Mouse (Mus musculus) urinary bladder, adult 18-20 months (tissue): ENCODE measurements around the gene Gm16181.

ENCODE experiments used
- DNase-seq, 2 experiments: peaks; one replicate each; pipeline ENCODE4 v3.0.0; 2022; ENCODE audit warnings: low spot score in 2 of 2, mixed read lengths in 2 of 2

The Gm16181 gene

DNA sequence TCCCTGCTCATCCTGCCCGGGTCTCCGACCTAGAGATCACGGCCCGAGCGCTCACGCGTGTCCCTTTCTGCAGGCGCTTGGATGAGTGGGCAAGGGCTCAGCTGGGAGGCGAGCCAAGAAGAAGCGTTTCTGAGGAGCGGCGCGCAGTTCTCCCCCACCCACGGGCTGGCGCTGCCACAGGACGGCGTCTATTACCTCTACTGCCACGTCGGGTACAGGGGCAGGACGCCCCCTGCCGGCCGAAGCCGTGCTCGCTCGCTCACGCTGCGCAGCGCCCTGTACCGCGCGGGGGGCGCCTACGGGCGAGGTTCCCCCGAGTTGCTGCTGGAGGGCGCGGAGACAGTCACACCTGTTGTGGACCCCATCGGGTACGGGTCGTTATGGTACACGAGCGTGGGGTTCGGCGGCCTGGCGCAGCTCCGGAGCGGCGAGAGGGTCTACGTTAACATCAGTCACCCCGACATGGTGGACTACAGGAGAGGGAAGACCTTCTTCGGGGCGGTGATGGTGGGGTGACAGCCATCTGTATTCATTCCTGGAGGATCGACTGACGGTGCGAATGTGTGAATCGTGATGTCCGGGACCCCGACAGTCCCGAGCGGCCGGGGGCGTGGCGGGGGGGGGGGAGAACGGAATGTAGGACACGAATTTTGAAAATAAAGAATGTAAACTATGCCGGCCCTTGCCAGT, 24.9 kb upstream of the Gm16181 start:
- peak; percentile 63 to 76 for DNase-seq

DNA sequence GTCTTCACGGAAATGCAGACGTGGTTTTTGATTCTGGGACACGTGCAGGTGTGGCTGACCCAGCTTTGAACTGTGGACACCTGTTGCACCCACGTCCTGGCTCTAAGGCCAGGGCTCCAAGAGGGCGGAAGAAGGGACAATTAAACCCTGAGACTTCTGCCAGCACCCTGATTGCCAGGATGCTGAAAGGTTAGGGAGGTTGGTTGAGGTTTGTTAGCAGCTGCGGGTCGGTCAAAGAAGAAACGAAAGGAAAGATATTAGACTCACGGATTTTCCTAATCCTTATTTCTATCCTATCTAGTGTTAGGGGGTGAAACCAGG, 24.4 kb upstream of the Gm16181 start:
- DNase-seq = no peak

DNA sequence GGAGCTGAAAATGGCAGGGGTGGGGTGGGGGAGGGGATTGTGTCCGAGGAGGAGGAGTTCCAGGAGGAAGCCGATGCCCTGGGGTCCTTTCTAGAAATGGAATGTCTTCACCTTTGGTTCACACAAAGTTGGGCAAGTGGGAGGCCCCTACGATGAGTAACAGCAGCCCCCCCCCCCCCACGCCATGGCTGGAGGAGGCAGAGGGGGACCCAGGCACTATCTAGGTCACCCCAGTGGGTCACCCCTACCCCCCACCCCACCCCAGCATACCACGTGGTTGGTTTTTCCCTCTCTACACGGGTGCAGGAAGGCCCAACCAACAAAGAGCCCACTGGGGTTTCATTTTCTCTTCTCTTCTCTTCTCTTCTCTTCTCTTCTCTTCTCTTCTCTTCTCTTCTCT, 23.5 kb upstream of the Gm16181 start:
- no peak for DNase-seq

DNA sequence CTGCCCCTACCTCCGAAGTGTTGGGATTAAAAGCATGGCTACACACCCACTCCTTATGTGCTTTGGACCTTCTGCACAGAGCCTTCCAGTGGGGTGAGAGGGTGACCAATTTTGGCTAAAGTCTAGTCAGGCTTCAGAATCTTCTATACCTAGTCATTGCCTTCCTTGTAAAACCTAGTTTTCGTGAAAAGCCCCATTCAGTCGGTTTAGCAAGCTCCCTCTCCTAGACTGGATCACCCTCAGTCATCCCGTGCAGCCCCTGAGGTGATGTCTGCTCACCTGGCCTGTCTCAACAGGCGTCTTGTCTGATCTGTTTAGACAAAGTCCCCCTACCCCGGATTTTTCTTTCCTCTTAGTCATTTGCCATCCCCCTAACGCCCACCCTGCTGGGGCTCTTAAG, 22.6 kb upstream of the Gm16181 start:
- DNase-seq = no peak

DNA sequence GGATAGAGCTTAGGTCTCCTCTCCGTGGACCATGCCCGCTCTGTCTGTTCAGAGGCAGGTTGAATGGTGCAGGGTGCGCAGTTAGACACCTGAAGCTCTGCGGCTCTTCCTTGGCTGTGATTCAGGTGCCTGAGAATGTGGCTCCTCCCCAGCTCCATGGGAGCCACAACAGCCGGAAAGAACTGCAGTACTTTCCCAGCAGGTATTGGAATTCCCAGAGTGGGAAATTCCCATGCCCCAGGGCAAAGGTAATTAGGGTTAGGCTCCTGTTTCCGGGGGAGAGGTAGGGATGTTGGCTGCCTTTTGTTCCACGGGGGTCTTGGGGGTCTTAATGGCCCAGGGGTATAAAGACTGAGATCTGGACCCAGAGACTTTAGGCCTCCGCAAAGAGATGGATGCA, 21.7 kb upstream of the Gm16181 start:
- no peak for DNase-seq

DNA sequence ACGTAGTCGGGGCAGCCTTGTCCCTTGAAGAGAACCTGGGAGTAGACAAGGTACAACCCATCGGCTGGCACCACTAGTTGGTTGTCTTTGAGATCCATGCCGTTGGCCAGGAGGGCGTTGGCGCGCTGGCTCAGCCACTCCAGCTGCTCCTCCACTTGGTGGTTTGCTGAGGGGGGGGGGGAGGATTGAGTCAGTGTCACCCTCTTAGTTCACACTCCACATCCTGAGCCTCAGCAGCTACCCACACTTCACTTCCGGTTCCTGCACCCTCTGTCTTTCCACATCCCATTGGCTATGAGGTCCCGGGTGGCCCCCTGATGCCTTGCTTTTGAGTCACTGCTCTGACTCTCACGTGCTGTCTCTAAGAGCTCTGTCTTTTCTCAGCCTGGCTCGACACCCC, 20.2 kb upstream of the Gm16181 start:
- DNase-seq = no peak

DNA sequence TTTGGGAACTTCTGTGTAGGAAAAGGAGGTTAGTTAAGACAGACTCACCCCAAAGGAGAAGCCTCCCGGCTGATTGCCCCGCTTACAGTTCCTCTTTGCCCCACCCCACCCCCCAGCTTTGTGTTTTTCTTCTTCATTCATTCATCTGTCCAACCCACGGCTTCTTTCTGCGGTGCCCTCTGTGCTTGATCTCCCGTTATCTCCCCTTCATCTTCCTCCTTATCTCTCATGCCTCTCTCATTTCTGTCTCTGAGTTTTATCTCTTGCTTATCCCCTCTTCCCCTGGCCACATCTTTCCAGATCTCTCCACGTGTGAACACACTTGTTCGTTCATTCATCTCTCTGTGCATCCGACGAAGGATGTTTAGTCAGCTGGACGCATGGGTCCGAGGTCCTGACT, 19.5 kb upstream of the Gm16181 start:
- DNase-seq = no peak

DNA sequence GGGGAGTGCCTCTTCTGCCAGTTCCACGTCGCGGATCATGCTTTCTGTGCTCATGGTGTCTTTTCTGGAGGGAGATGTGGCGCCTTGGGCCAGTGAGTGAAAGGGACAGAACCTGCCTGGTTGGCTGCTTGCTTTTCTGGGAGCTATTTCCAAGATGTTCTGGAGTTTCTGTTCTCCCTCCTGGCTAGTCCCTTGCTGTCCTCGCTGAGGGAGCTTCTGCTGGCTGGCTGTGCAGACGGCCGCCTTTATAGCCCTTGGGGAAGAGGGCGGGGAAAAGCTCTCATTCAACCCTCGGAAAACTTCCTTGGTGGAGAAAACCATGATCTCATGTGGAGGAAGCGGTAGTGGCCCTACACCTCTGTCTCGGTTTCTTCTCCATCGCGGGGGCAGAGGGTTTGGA, 18.8 kb upstream of the Gm16181 start, which contains the start of gene Tnf:
Gene Tnf (minus strand): TSS at position 221 of the 400 bp plus-strand sequence.
- DNase-seq = no peak

DNA sequence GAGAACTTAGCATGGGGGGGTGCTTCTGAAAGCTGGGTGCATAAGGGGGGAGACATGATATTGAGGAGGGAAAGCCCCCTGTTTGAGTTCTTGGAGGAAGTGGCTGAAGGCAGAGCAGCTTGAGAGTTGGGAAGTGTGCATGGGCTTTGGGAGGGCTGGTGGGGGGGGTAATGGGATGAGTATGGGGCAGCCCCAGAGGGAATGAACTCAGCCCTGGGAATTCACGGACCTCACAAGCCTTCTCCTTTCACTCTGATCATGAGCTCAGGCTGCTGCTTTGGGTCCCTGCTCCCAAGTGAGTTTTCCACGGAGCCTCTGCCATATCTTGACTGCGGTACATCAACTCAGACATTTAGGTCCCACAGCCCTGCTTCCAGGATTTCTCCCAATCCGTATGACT, 18.2 kb upstream of the Gm16181 start:
- DNase-seq = no peak

DNA sequence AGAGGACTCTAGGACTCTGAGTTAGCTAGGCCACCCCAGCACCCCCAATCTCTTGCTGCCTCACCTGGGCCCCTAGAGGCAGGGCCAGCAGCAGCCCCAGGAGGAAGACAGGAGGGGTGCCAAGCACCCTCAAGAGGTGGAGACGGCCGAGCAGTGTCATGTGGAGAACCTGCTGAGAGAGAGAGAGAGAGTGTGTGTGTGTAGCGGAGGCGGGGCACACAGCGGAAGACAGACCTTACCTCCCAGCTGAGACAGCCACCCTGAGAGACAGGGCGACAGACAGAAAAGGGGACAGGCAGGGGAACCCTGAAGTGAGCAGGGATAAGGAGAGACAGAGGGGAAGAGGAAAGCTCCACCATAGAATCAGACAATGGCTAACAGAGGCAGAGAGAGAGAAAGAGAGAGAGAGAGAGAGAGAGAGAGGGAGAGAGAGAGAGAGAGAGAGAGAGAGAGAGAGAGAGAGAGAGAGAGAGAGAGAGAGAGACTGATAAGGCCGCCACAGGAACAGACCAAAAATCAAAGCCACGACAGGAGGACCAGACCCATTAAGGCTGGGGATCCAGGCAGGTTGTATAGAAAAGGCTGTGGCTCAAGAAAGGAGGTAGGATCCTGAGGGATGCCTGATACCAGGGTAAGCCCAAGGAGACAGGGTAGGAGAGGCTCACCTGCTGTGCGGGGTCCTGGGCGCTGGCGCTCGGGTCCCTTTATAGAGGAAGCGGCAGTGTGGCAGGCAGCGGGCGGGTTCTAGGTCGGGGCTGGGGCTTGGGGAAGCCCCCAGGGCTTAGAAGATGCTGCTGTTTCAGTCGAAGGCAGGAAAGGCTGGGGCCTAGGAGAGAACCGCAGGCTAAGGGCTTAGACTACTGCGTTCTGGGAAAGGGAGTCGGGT, 15.9 kb upstream of the Gm16181 start, which contains the start of gene Lta:
Gene Lta (minus strand): TSS at position 858 of the 886 bp plus-strand sequence.
- no peak for DNase-seq

DNA sequence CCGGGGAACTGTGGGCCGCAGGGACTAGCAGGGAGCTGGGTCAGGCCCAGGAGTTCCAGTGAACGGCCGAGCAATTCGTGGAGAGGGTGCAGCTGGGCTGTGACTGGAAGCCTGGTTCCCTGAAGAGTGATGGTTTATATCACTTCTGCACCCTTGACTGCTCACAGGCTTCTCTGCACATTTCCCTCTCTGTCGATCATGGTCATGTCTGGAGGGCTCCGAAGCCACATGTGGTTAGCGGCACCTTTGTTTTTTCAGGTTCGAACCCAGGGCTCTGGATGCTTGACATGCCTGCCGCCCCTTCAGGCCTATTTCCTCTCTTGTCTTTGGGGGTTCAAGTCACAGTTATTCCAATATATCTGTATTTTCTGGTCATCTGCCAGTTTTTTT, 15.3 kb upstream of the Gm16181 start:
- no peak for DNase-seq

DNA sequence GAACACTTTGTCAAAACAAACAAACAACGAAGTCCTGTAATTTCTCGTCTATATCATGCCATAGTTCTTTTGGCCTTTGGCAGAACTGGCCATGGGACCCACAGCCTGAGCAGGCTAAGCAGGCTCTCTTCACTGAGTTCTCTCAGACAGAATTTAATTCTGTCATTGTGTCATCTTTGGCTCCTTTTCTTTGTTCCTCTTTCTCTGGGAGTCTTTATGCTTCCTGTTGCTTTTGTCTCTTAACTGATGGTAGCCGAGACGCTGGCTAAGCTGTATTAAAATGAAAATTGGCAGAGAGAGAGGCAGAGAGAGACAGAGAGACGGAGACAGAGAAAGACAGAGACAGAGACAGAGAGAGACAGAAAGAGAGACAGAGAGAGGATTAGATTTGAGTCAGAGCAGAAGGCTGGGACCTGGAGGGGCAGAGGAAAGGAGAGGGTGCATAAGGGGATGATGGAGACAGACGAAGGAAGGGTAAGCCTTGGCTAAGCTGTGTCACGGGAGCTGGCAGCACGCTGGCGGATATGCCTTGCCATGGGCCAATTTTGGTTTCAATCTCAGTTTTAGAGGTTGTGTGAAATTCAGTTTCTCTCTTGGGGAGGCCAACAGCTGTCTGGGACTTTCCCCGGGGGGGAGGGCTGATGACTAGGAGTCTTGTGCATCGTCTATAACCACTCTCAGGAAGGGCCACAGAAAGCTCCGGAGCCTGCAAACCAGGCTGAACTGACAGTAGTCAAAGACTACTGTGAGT, 10.7 kb upstream of the Gm16181 start:
- DNase-seq = no peak

DNA sequence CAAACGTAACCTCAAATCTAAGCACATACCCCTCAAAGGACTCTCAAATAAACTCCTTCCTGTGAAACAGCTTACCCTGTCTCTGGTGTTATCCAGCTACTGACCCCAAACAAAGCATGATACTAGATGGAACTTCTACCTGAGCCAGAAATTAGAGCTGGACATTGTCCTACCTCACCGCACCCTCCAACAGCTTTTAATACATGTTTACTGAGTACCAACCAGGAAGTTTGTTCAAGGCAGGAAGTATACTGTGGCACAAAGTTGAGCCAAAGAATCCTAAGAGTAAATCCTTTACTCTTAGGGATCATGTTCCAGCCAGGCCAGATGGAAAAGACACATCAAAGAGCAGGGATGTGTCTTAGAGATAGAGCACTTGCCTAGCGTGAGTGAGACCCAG, 10.0 kb upstream of the Gm16181 start:
- DNase-seq = no peak

DNA sequence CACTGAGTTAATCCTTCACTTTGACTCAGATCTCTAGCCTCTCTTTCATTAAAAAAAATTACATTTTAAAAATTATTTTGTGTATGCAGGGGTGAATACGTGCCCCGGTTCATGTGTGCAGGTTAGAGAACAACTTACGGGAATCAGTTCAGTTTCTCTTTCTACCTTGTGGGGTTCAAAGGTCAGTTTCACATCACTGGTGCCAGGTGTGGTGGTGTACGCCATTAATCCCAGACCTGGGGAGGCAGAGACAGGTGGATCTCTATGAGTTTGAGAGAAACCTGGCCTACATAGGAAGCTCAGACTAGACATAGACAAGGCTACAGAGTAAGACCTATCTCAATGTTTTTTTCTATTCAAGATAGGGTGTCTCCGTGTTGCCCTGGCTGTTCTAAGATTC, 7.6 kb upstream of the Gm16181 start:
- DNase-seq = no peak

DNA sequence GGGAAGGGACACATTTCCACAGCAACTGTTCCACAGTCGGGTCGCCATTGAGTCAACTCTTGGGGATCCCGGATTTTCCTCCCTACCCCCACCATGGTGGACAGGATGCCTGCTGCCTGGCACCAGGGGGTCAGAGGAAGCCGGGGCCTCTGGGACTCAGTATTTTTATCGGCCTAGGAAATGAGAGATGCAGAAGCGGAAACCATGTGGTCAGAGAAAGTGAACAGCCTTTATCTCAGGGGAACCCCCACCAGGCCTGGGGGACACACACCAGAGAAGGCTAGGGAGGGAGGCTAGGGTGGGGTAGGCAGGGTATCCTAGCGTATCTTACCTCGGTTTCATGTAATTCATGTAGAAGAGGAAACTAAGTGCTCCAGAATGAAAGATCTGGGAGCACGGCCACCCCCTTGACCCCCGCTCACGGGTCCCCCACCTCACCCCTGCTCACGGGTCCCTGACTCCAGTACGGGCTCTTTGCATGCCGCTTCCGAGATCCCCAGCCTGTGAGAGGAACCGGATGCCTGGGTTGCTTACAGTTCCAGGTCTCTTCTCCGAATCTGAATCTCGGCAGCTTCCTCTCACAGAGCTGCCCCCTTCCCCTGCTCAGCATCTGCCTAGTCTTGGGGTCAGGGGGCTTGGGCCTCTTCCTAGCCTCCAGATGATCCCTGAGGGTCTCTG, 2.0 kb upstream of the Gm16181 start:
- DNase-seq = no peak

DNA sequence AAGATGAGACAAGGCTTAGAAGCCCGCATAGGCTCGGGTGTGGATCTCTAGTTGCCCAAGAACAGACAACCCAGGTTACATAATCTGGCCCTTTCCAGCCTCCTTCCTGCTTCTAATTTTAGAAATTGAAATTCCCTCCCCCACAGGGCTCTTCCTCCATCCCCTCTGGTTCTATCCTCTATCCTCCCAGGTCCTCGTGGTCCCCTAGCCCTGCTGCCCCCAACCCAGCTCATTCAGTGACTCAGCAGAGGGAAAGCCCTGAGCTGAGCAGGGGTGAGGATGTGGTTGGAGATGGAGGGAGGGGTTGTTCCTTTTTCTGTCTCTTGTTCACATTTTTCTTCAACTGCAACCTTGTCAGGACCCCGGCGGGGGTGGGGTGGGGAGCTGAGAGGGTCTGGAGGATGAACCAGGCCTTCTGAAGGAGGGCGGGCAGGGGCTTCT, 1.0 kb upstream of the Gm16181 start:
- DNase-seq = no peak

DNA sequence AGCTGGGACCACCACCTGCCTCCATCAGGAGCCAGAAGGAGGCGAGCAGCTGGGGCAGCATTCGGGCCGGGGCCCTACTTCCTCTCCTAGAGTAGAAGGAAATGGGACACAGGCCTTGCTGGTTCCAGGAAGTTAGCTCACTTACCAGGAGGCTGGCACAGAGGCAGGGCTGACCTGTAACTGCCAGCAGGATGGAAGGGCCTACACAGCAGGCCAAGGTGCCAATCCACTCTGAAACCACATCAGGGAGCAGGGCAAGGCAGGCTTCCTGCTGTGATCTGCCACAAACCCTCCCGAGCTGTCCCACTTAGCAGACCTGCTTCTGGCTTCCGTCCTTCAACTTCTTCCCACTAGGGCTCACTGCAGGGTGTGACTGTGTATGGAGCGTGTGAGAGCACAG, 1.7 kb downstream of the Gm16181 start:
- no peak for DNase-seq

DNA sequence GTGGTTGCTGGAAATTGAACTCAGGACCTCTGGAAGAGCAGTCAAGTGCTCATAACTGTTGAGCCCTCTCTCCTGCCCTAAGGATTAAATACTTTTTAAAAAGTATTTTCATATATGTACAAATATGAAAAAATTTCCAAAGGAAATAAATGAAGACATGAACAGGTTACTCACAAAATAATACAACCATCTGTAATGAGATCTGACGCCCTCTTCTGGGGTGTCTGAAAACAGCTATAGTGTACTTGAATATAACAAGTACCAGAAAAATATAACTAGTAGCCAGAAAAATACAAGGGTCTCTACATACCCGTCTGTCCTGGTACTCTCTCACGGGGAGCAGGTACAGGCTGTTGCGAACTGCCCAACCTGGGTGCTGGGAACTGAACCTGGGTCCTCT, 4.0 kb downstream of the Gm16181 start:
- DNase-seq = no peak

DNA sequence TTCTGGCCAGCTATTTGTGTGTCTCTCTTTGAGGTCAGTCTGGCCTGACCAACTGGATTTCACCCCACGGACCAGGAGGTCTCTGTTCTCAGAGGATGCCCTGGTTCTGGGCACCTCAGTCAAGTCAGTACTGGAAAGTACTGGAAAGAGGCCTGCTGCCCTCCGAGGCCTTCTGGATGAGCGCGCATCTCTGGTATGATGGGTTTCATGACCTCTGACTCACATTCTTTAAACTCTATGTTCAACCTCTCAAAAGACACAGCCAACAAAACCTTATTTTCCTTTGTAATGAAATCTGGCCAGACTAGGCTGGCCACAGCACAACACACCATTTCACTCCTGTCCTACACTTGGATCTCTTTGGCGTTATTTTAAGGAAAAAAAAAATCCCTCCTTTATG, 4.8 kb downstream of the Gm16181 start:
- DNase-seq = no peak

DNA sequence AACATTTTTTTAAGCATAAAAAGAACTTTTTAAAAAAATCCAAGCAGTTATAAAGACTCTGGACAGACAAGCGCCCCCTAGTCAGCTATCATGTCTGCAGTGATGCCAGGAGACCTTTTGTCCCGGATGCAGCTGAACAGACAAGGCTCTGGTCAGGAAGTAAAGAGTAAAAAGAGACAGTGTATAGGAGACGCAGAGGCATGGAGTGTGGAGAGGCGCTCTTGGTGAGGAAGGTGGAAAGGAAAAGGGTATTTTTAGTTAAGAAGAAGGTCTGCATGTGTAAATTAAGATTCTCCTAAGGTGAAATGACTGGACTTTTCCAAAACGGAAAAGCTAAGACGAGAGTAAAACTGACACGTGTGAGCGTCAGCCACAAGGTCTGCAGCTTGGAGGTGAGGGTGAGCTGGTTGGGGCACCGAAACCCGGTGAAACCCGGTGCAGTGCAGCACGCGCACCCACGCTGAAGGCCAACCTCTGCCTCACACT, 6.0 kb downstream of the Gm16181 start:
- DNase-seq = no peak

DNA sequence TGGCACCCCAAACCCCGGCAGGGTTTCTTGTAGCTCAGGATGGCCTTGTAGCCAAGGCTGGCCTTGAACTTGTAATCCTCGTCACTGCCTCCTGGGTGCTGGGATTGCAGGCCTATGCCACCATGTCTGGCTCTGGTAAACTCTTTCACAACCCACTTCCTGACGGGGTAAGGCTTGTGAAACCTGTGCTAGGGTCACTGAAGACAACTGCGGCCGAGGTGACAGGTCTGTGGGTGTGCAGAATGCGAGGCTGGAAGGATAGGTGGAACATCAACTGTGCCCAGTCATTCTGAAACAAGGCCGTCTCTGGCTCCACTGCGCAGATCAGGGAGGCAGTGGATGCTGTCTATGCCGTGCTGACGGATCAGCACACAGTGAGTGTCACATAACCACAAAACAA, 10.4 kb downstream of the Gm16181 start:
- DNase-seq = no peak

DNA sequence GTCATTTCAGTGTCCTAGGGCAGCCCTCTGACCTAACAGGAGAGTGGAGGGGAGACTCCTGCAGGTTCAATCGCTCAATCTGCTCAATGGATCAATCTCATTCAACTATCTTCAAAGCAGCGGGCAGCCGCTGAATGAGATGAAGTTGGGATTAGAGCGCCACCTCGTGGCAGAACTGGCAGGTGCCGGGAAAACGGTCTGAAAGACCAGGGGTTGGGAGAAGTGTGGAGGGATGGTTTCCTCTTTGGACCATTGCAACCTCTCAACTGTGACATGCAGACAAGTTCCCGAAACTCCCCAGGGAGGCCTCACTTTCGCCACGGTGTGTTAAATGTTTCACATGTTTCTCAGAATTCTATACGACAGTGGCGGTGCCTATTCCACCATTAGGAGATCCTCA, 11.4 kb downstream of the Gm16181 start:
- DNase-seq = peak; percentile 65 to 74
